Mouse (Mus musculus) kidney, embryonic 14.5 days (tissue): ENCODE data around the gene Txndc11. TPM values are rescaled to one million over a fixed set of nuclear protein-coding genes. Genes with fewer than 3 reads are reported as not detected.
"Not testable (repeated sequence)": the region's sequence is repeated elsewhere in the genome, so short reads cannot be mapped to it uniquely, and the experiment has no call there.

Experiments
- ATAC-seq: fragments of 200-750 bp; cut with Nextera tagmentation; 2 replicates; pipeline ENCODE4 v1.8.0; 2017; ENCODE audit warnings: moderate number of reproducible peaks, mild to moderate bottlenecking, moderate TSS enrichment, moderate library complexity; ENCODE audit not compliant: low FRiP score, low TSS enrichment
- H3K27ac ChIP-seq: fragments of 300-500 bp; sonication (generic); 2 replicates; pipeline ENCODE4 v1.5.1; 2014; ENCODE audit warnings: low read depth, mild to moderate bottlenecking, low read length, moderate library complexity, mixed read lengths
- H3K27me3 ChIP-seq: fragments of 300-500 bp; sonication (generic); 2 replicates; pipeline ENCODE4 v1.6.1; 2014; ENCODE audit warnings: mild to moderate bottlenecking, low read length; ENCODE audit not compliant: control insufficient read depth, insufficient read depth
- H3K36me3 ChIP-seq: fragments of 300-500 bp; sonication (generic); 2 replicates; pipeline ENCODE4 v1.6.1; 2014; ENCODE audit warnings: low read length, mixed read lengths; ENCODE audit not compliant: control insufficient read depth, insufficient read depth
- H3K4me1 ChIP-seq: fragments of 300-500 bp; sonication (generic); 2 replicates; pipeline ENCODE4 v1.6.1; 2014; ENCODE audit warnings: low read length, mixed read lengths; ENCODE audit not compliant: control insufficient read depth, insufficient read depth
- H3K4me2 ChIP-seq: fragments of 300-500 bp; sonication (generic); replicated peaks from 2 replicates; pipeline ENCODE4 v1.6.1; 2014; ENCODE audit warnings: low read depth, mild to moderate bottlenecking, low read length
- H3K4me3 ChIP-seq: fragments of 300-500 bp; sonication (generic); 2 replicates; pipeline ENCODE4 v1.5.1; 2014; ENCODE audit warnings: mild to moderate bottlenecking, low read length
- H3K9ac ChIP-seq: fragments of 300-500 bp; sonication (generic); 2 replicates; pipeline ENCODE4 v1.6.1; 2014; ENCODE audit warnings: low read depth, mild to moderate bottlenecking, low read length, moderate library complexity
- H3K9me3 ChIP-seq: fragments of 300-500 bp; sonication (generic); 2 replicates; pipeline ENCODE4 v1.6.1; 2016; ENCODE audit warnings: low read length; ENCODE audit not compliant: control insufficient read depth
- WGBS: fragments of 180-500 bp; shearing (Covaris S2); extraction: QIAGEN DNeasy Blood & Tissue Kit; methylation state at CpG from one replicate; pipeline ENCODE4 v1.1.7; 2014; 5-methylcytosine and 5-hydroxymethylcytosine counted together
- polyA plus RNA-seq: library from polyadenylated mRNA; unstranded; fragments of >200 nt; fragmentation: Nextera tagmentation; extraction: Ambion mirVana; gene quantifications from 2 replicates; pipeline ENCODE4 v1.2.1, GENCODE M21; 2014

Gene Txndc11
- polyA plus RNA-seq, 1 experiment from 2014 or later: 38.8 TPM

DNA sequence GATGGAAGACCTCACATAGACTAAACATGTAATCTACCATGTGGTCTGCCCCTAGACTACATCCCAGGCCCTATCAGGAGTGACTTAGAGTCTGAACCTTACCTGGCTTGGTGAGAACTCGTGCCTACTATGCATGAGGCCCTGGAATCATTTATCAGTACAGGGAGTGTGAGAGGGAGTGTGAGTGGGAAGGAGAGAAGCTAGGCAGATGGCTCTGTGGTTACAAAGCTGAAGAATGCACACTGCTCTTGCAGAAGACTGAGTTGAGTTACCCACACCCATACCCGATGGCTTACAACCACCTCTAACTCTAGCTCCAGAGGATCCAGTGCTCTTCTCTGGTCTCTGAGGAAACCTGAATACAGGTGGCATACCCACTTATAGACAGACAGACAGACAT, 32.0 kb upstream of the Txndc11 start:
- H3K9me3 ChIP-seq: no peaks in the 10 kb centered on the region
- H3K4me3 ChIP-seq: no peak overlapping the region
- peaks cover 18% of the 10 kb centered on the region for H3K36me3 ChIP-seq
- 91% methylated on average over 2 of the region's 2 CpGs for WGBS
- H3K4me1 ChIP-seq: no peaks in the 10 kb centered on the region
- H3K4me2 ChIP-seq: no peak overlapping the region
- ATAC-seq: no peak
- no peak overlapping the region for H3K9ac ChIP-seq
- no peak overlapping the region for H3K27ac ChIP-seq
- H3K27me3 ChIP-seq: no peaks in the 10 kb centered on the region

DNA sequence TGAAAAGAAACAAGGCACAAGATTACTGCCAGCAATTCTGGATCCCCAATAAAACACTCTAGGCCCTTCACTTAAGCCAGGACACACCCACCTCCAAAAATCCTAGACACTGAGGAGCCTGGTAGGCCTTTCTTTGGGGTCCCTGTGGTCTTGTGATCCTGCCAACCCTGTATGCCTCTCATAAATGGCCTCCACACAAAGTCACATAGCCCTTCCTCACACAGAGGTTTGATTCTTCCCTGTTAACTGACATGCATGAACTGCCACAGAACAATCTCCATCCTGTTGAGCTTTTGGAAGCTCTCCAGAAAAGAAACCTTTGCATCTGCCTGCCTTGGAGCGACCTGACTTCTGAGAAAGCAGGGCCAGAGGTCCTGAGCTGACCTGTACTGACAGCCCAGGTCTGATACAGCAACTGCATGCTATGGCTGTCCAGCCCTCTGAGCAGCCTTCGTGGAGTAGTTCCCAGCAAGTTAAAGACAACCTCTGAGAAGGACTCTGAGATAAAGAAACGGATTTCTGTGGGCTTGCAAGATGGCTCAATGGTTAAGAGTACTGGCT, 30.3 kb upstream of the Txndc11 start:
- Histone ChIP-seq H3K9me3 (no peaks in the 10 kb centered on the region), H3K4me2 (no peak overlapping the region), H3K4me3 (no peak overlapping the region), H3K9ac (no peak overlapping the region), H3K4me1 (no peaks in the 10 kb centered on the region), H3K27me3 (no peaks in the 10 kb centered on the region), H3K36me3 (peaks cover 19% of the 10 kb centered on the region), H3K27ac (no peak overlapping the region)
- no peak for ATAC-seq
- WGBS: 78% methylated on average over 3 of the region's 3 CpGs

- H3K9ac ChIP-seq, ATAC-seq, H3K27ac ChIP-seq, H3K27me3 ChIP-seq, H3K4me2 ChIP-seq, H3K4me3 ChIP-seq, H3K4me1 ChIP-seq, H3K9me3 ChIP-seq: not testable (repeated sequence)
- 68% methylated on average over 1 of the region's 3 CpGs for WGBS
- peaks cover 57% of the 10 kb centered on the region for H3K36me3 ChIP-seq
Observed at GRCm38 (mm10) chr16:11157721-11158120, 23.3 kb upstream of the Txndc11 start.

GRCm38 (mm10) chr16:11154500-11154899, 20.1 kb upstream of the Txndc11 start:
- Histone ChIP-seq H3K36me3 (peaks cover 46% of the 10 kb centered on the region), H3K9ac (no peak overlapping the region), H3K4me2 (no peak overlapping the region), H3K4me3 (no peak overlapping the region), H3K27me3 (no peaks in the 10 kb centered on the region), H3K27ac (no peak overlapping the region), H3K9me3 (peaks cover 3% of the 10 kb centered on the region; the same call in 1 of the 2 replicates), H3K4me1 (no peaks in the 10 kb centered on the region)
- no peak for ATAC-seq

GRCm38 (mm10) chr16:11143706-11144483, 9.4 kb upstream of the Txndc11 start:
- not testable (repeated sequence) for H3K27ac ChIP-seq, H3K4me3 ChIP-seq, H3K4me2 ChIP-seq, H3K9ac ChIP-seq, H3K4me1 ChIP-seq, ATAC-seq, H3K27me3 ChIP-seq, H3K9me3 ChIP-seq
- peaks cover 48% of the 10 kb centered on the region for H3K36me3 ChIP-seq
- WGBS: 26% methylated on average over 54 of the region's 56 CpGs

DNA sequence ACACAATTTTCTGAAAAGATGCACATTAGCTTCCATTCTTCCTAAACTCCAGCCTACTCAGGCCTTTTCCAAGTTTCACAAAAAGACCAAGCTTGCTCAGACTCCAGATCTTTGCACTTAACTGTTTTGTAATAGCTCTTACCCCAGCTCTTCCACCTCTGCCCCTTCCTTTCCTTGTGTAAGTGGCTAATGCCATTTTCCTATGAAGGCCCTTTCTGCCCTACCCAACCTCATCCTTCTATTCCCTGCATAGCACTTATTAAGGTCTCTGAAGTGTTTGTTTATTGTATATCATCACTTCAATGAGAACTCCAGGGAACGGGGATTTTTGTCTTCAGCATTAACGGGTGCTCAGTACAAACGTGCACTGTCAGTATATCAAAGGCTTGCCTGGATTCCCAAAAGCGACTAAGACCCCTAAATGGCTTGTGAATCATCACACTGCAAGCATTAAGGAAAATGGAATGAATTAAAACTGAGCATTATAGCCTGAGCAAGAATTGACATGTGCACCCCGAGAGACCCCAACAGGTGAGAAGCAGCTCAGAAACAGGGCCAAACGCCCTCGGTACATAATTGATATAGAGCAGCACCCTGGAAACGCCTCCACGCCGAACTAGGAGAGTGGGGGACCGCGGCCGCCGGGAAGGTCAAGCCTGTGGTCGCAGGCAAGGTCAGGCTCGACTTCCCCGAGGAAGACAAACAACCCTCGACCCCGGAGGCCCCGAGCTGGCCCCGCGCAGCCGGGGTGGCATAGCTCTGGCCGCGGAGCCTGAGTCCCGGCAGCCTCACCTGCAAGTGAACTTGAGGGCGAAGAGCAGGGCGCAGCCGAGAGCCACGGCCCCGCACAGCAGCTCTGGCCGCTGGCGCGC, 738 bp downstream of the Txndc11 start:
- H3K4me3 ChIP-seq: peak overlapping the region; percentile 95
- under 1% methylated on average over 34 of the region's 34 CpGs for WGBS
- H3K36me3 ChIP-seq: peaks cover 19% of the 10 kb centered on the region
- no peak; the same call in 1 of the 2 replicates for ATAC-seq
- H3K4me1 ChIP-seq: peaks cover 20% of the 10 kb centered on the region
- H3K9me3 ChIP-seq: no peaks in the 10 kb centered on the region
- H3K27ac ChIP-seq: peak overlapping the region; percentile 89
- no peaks in the 10 kb centered on the region for H3K27me3 ChIP-seq
- H3K4me2 ChIP-seq: peak overlapping the region; percentile 76
- H3K9ac ChIP-seq: peak overlapping the region; percentile 85

GRCm38 (mm10) chr16:11132839-11133238, 1.6 kb downstream of the Txndc11 start:
- H3K9me3 ChIP-seq: no peaks in the 10 kb centered on the region
- WGBS: 9% methylated on average over 2 of the region's 2 CpGs
- H3K27ac ChIP-seq: no peak overlapping the region
- peak overlapping the region; percentile 95; the same call in 1 of the 2 replicates for H3K4me3 ChIP-seq
- H3K36me3 ChIP-seq: peaks cover 18% of the 10 kb centered on the region; the same call in 1 of the 2 replicates
- peaks cover 20% of the 10 kb centered on the region for H3K4me1 ChIP-seq
- H3K9ac ChIP-seq: peak overlapping the region; percentile 85; the same call in 1 of the 2 replicates
- ATAC-seq: no peak
- H3K27me3 ChIP-seq: no peaks in the 10 kb centered on the region
- H3K4me2 ChIP-seq: peak overlapping the region; percentile 76

DNA sequence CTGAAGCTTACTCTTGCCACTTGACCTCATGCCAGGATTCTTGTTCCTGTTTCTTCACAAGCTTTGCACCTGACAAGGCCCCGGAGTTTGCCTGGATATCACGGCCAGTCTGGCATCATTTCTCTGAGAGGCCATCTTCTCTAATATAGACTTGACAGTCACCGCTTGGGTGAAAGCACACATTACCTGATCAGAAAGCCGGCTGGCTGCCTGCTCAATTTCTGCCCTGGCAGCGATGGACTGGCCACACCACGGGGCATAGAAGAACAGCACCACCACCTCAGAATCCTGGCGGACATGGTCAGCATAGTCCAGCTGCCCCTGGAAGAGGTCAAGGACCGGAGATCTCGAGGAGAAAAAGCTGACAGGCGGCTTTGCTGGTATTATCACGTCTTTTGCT, 6.1 kb downstream of the Txndc11 start:
- Histone ChIP-seq H3K4me1 (peaks cover 15% of the 10 kb centered on the region), H3K9me3 (no peaks in the 10 kb centered on the region), H3K9ac (no peak overlapping the region), H3K36me3 (peaks cover 29% of the 10 kb centered on the region; the same call in 1 of the 2 replicates), H3K4me3 (no peak overlapping the region), H3K27me3 (no peaks in the 10 kb centered on the region), H3K27ac (no peak overlapping the region), H3K4me2 (no peak overlapping the region)
- WGBS: 91% methylated on average over 11 of the region's 11 CpGs
- ATAC-seq: no peak
